Mouse (Mus musculus) liver, embryonic 12.5 days (tissue): ENCODE results near the gene Tfap2d. TPM values are rescaled to one million over a fixed set of nuclear protein-coding genes. Genes with fewer than 3 reads are reported as not detected.

Source experiments
- ATAC-seq: fragments of 200-750 bp; cut with Nextera tagmentation; 2 replicates; pipeline ENCODE4 v1.8.0; 2017; ENCODE audit warnings: moderate number of reproducible peaks, mild to moderate bottlenecking, moderate library complexity
- H3K27ac ChIP-seq: fragments of 300-500 bp; sonication (generic); 2 replicates; pipeline ENCODE4 v1.5.1; 2016; ENCODE audit warnings: mild to moderate bottlenecking
- H3K27me3 ChIP-seq: fragments of 300-500 bp; sonication (generic); replicated peaks from 2 replicates; pipeline ENCODE4 v1.6.1; 2016; ENCODE audit warnings: mild to moderate bottlenecking, moderate library complexity
- H3K36me3 ChIP-seq: fragments of 300-500 bp; sonication (generic); 2 replicates; pipeline ENCODE4 v1.6.1; 2016; ENCODE audit warnings: mild to moderate bottlenecking, moderate library complexity
- H3K4me1 ChIP-seq: fragments of 300-500 bp; sonication (generic); 2 replicates; pipeline ENCODE4 v1.6.1; 2016
- H3K4me2 ChIP-seq: fragments of 300-500 bp; sonication (generic); 2 replicates; pipeline ENCODE4 v1.6.1; 2016; ENCODE audit warnings: mild to moderate bottlenecking, moderate library complexity
- H3K4me3 ChIP-seq: fragments of 300-500 bp; sonication (generic); 2 replicates; pipeline ENCODE4 v1.5.1; 2016; ENCODE audit warnings: mild to moderate bottlenecking, moderate library complexity
- H3K9ac ChIP-seq: fragments of 300-500 bp; sonication (generic); 2 replicates; pipeline ENCODE4 v1.6.1; 2016; ENCODE audit warnings: mild to moderate bottlenecking, moderate library complexity
- H3K9me3 ChIP-seq: fragments of 300-500 bp; sonication (generic); replicated peaks from 2 replicates; pipeline ENCODE4 v1.6.1; 2016; ENCODE audit warnings: mild to moderate bottlenecking, moderate library complexity
- WGBS: fragments of 180-500 bp; shearing (Covaris S2); methylation state at CpG from one replicate; pipeline ENCODE4 v1.1.7; 2016; ENCODE audit not compliant: insufficient replicate concordance; 5-methylcytosine and 5-hydroxymethylcytosine counted together
- polyA plus RNA-seq: library from polyadenylated mRNA; unstranded; fragments of >200 nt; fragmentation: Nextera tagmentation; extraction: Ambion mirVana; gene quantifications from 2 replicates; pipeline ENCODE4 v1.2.1, GENCODE M21; 2016

Tfap2d gene
- polyA plus RNA-seq, 1 experiment from 2014 or later = not detected

GRCm38 (mm10) chr1:19211546-19212154 is 108.8 kb downstream of the Tfap2d start:
- H3K9me3 ChIP-seq = no peaks in the 10 kb centered on the region
- ATAC-seq = no peak
- WGBS = 3% methylated on average over 15 of the region's 15 CpGs
- H3K4me3 ChIP-seq = no peak overlapping the region
- H3K27me3 ChIP-seq = peaks cover 91% of the 10 kb centered on the region
- H3K4me1 ChIP-seq = no peaks in the 10 kb centered on the region
- H3K9ac ChIP-seq = no peak overlapping the region
- H3K36me3 ChIP-seq = no peaks in the 10 kb centered on the region
- no peak overlapping the region for H3K4me2 ChIP-seq
- no peak overlapping the region for H3K27ac ChIP-seq

DNA sequence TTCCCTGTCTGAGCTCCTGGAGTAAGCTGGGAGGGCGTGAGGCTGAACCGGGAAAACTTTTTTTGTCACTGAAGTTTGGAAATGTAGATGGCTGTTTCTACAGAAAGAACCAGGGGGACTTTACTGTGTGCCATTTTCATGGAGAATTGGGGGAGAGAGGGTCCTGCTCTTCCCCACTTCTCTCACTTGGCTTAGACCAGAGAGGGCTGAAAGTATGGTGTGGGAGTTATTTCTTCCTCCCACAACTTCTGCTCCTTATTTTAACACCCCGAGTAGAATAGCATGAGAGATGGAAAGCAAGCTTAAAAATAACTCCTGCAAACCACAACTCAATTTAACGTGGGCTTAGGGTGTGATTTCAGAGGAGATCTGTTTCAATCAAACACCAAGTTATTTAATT is 109.9 kb downstream of the Tfap2d start:
- no peak overlapping the region for H3K27ac ChIP-seq
- H3K27me3 ChIP-seq = peaks cover 93% of the 10 kb centered on the region
- no peak overlapping the region for H3K4me3 ChIP-seq
- no peak for ATAC-seq
- H3K9ac ChIP-seq = no peak overlapping the region
- no peaks in the 10 kb centered on the region for H3K36me3 ChIP-seq
- H3K4me2 ChIP-seq = no peak overlapping the region
- H3K9me3 ChIP-seq = no peaks in the 10 kb centered on the region
- WGBS = under 1% methylated on average over 4 of the region's 4 CpGs
- no peaks in the 10 kb centered on the region for H3K4me1 ChIP-seq

GRCm38 (mm10) chr1:19213171-19213570 is 110.3 kb downstream of the Tfap2d start:
- Histone ChIP-seq H3K4me3 (no peak overlapping the region), H3K4me2 (no peak overlapping the region), H3K27me3 (peaks cover 96% of the 10 kb centered on the region), H3K9ac (no peak overlapping the region), H3K4me1 (no peaks in the 10 kb centered on the region), H3K9me3 (no peaks in the 10 kb centered on the region), H3K27ac (no peak overlapping the region), H3K36me3 (no peaks in the 10 kb centered on the region)
- no peak for ATAC-seq
- WGBS = 0% methylated on average over 4 of the region's 4 CpGs

DNA sequence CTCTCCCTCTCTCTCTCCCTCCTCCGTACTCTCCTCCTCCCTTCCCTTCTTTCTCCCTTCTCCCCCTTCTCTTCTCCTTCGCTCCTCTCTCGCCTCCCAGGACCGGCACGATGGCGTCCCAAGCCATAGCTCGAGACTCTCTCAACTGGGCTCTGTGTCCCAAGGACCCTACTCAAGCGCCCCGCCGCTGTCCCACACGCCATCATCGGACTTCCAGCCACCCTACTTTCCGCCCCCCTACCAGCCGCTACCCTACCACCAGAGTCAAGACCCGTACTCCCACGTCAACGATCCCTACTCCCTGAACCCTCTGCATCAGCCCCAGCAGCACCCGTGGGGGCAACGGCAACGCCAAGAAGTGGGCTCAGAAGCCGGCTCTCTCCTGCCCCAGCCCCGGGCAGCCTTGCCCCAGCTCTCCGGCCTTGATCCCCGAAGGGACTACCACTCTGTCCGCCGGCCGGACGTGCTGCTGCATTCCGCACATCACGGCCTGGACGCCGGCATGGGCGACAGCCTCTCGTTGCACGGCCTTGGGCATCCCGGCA is 111.1 kb downstream of the Tfap2d start:
- peaks cover 97% of the 10 kb centered on the region for H3K27me3 ChIP-seq
- no peak overlapping the region for H3K27ac ChIP-seq
- H3K36me3 ChIP-seq = no peaks in the 10 kb centered on the region
- no peak overlapping the region for H3K4me3 ChIP-seq
- H3K9me3 ChIP-seq = no peaks in the 10 kb centered on the region
- no peaks in the 10 kb centered on the region for H3K4me1 ChIP-seq
- no peak overlapping the region for H3K9ac ChIP-seq
- H3K4me2 ChIP-seq = no peak overlapping the region
- no peak for ATAC-seq
- WGBS = 4% methylated on average over 36 of the region's 36 CpGs

Other genes starting within 250 kb of the Tfap2d start
- 0.18 TPM in 1 of 2 replicates, not detected in the other for gene Tfap2b, start 105.9 kb downstream of the Tfap2d start, polyA plus RNA-seq